Mouse (Mus musculus) ES-Bruce4 (cell line): ENCODE results near the gene Krt81.

Source experiments
- CTCF ChIP-seq: IDR thresholded peaks from one replicate; pipeline ENCODE4 v1.8.1; 2011; ENCODE audit warnings: low read depth, low read length
- POLR2A ChIP-seq: IDR thresholded peaks from one replicate; pipeline ENCODE4 v1.8.1; 2011; ENCODE audit warnings: low read length; ENCODE audit not compliant: insufficient read depth

DNA sequence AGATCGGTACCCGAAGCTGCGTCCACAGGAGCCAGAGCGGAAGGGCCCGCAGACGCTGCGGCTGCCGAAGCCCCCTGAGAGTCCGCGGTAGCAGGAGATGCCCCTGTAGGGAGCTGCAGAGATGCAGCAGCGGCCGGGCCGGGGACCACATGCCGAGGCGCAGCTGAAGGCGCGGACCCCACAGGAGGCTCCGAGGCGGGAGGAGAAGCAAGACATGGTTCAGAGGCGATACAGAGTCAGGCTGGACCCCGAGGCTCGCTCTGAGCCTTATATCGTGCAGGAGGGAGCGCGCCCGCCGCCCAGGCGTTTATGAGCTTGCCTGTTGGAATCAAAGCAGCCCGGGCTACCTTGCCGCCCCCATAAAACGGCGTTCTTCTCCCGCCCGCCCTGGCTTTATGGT is 25.0 kb downstream of the Krt81 start, which contains the start of gene Krt87:
- TF ChIP-seq CTCF: no peak
- TF ChIP-seq POLR2A: no peak
